18 mouse cellular contexts compared by ENCODE assay signal in the genomic region with DNA sequence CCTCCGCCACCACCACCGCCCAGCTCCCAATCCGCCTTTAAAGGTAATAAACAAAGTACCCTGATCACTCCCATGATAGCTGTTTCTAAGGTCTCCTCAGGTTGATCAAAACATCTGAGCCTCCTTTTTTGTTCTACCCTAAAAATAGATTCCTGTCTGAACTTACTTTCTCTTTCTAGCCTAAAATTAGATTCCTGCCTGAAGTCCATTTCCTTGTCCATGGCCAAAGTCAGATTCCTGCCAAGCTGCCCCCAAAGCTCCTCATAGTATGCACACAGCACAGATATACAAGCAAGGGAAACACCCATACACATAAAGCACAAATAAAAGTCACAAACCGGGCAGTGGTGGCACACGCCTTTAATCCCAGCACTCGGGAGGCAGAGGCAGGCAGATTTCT. TPM values are rescaled to one million over a fixed set of nuclear protein-coding genes. Genes with fewer than 3 reads are reported as not detected.
DNase-seq lines count a peak whose midpoint lies in the region; ATAC-seq and TF ChIP-seq lines count a peak whose summit lies in the region.
"Had no signal": no experiment of that assay in that cellular context is flagged by ENCODE, and none has a peak within 500 bp of the region (broad histone marks: within the 10 kb centered on the region; RNA-seq: fewer than 3 reads in every experiment).

No protein-coding gene starts in this region.

- TF ChIP-seq CTCF in kidney, adult 2 months (conservative IDR thresholded peaks at IDR 0.05; ENCODE audit: insufficient read depth, insufficient read length, low read depth, low read length), result no peak
- TF ChIP-seq CTCF in spleen, adult 2 months (IDR thresholded peaks at IDR 0.05; ENCODE audit: extremely low read depth, insufficient read depth, insufficient read length, insufficient replicate concordance), result no peak

- H3K9ac ChIP-seq in kidney, embryonic 15.5 days, result no peak overlapping the region
- H3K9ac ChIP-seq in forebrain, embryonic 15.5 days (replicated peaks), result no peak overlapping the region
- H3K9ac ChIP-seq: embryonic facial prominence, embryonic 13.5 days; heart, embryonic 15.5 days; limb, embryonic 12.5 days; liver, embryonic 14.5 days; lung, embryonic 15.5 days; neural tube, embryonic 12.5 days had no signal

- H3K9me3 ChIP-seq in kidney, embryonic 15.5 days (replicated peaks), result no peaks in the 10 kb centered on the region
- H3K9me3 ChIP-seq in forebrain, embryonic 15.5 days, result no peaks in the 10 kb centered on the region
- H3K9me3 ChIP-seq: embryonic facial prominence, embryonic 13.5 days; heart, embryonic 15.5 days; limb, embryonic 12.5 days; lung, embryonic 15.5 days; neural tube, embryonic 12.5 days had no signal

- H3K36me3 ChIP-seq in kidney, adult 2 months (ENCODE audit: control insufficient read depth, insufficient read depth, low read length), result no peaks in the 10 kb centered on the region
- H3K36me3 ChIP-seq in kidney, embryonic 15.5 days, result no peaks in the 10 kb centered on the region
- no peaks in the 10 kb centered on the region for H3K36me3 ChIP-seq in spleen, adult 2 months (ENCODE audit: control insufficient read depth, insufficient read depth, low read length)
- no peaks in the 10 kb centered on the region for H3K36me3 ChIP-seq in forebrain, embryonic 15.5 days
- H3K36me3 ChIP-seq: embryonic facial prominence, embryonic 13.5 days; heart, embryonic 15.5 days; limb, embryonic 12.5 days; lung, embryonic 15.5 days; neural tube, embryonic 12.5 days had no signal

- no peak for TF ChIP-seq POLR2A in kidney, adult 2 months (IDR thresholded peaks at IDR 0.05; ENCODE audit: low read depth, low read length)
- TF ChIP-seq POLR2A in spleen, adult 2 months (IDR thresholded peaks at IDR 0.05; ENCODE audit: low read depth, low read length), result no peak

- ATAC-seq in kidney, embryonic 15.5 days (replicated peaks; ENCODE audit: low FRiP score), result no peak
- no peak for ATAC-seq in forebrain, embryonic 15.5 days (replicated peaks)
- ATAC-seq: forebrain, embryonic 16.5 days had no signal

- DNase-seq in adrenal gland, postnatal 36 days, result peak; percentile 15 to 36
- DNase-seq in adrenal gland, adult 8-10 months, result no peak
- DNase-seq in kidney, adult 2 months, result peak; percentile 74
- DNase-seq in spleen, adult 2 months (ENCODE audit: low read depth in 1 of 2, low spot score in 2 of 2), result no peak
- no peak for DNase-seq in spleen, postnatal 36 days (ENCODE audit: low spot score in 2 of 2)
- DNase-seq in layer of hippocampus, postnatal 14 days (ENCODE audit: low spot score in 2 of 2), result no peak
- DNase-seq: cerebellum, postnatal 10 days; thymus, postnatal 25 days had no signal

- no peaks in the 10 kb centered on the region for H3K4me1 ChIP-seq in kidney, adult 2 months (ENCODE audit: control insufficient read depth, insufficient read depth, low read length)
- H3K4me1 ChIP-seq in kidney, embryonic 15.5 days, result peaks cover 45% of the 10 kb centered on the region
- peaks cover 36% of the 10 kb centered on the region for H3K4me1 ChIP-seq in spleen, adult 2 months (ENCODE audit: control insufficient read depth, insufficient read depth, insufficient read length)
- H3K4me1 ChIP-seq in forebrain, embryonic 15.5 days, result no peaks in the 10 kb centered on the region
- H3K4me1 ChIP-seq: neural tube, embryonic 12.5 days had no signal

- peak overlapping the region; percentile 76; the same call in 1 of the 2 replicates for H3K27ac ChIP-seq in kidney, adult 2 months (ENCODE audit: insufficient read depth, low read depth, low read length)
- no peak overlapping the region for H3K27ac ChIP-seq in kidney, embryonic 15.5 days
- H3K27ac ChIP-seq in spleen, adult 2 months (ENCODE audit: insufficient read depth, low read length), result peak overlapping the region; percentile 42; the same call in 1 of the 2 replicates
- H3K27ac ChIP-seq in forebrain, embryonic 15.5 days (replicated peaks), result no peak overlapping the region
- H3K27ac ChIP-seq: embryonic facial prominence, embryonic 13.5 days; heart, embryonic 15.5 days; limb, embryonic 12.5 days; liver, embryonic 14.5 days; lung, embryonic 15.5 days; neural tube, embryonic 12.5 days had no signal

- 82% methylated on average over 6 of the region's 6 CpGs for WGBS in kidney, adult 2 months
- WGBS in kidney, embryonic 15.5 days, result 94% methylated on average over 6 of the region's 6 CpGs
- WGBS in spleen, adult 2 months, result 81% methylated on average over 6 of the region's 6 CpGs
- 98% methylated on average over 6 of the region's 6 CpGs for WGBS in forebrain, embryonic 15.5 days

- no peak overlapping the region for H3K4me2 ChIP-seq in kidney, embryonic 15.5 days
- no peak overlapping the region for H3K4me2 ChIP-seq in forebrain, embryonic 15.5 days (replicated peaks)
- H3K4me2 ChIP-seq: embryonic facial prominence, embryonic 13.5 days; heart, embryonic 15.5 days; limb, embryonic 12.5 days; lung, embryonic 15.5 days; midbrain, embryonic 11.5 days; neural tube, embryonic 12.5 days had no signal

- H3K27me3 ChIP-seq in kidney, adult 2 months (replicated peaks; ENCODE audit: control insufficient read depth, insufficient read depth, low read length), result no peaks in the 10 kb centered on the region
- no peaks in the 10 kb centered on the region for H3K27me3 ChIP-seq in kidney, embryonic 15.5 days
- H3K27me3 ChIP-seq in spleen, adult 2 months (ENCODE audit: control insufficient read depth, insufficient read depth, low read length), result no peaks in the 10 kb centered on the region
- no peaks in the 10 kb centered on the region for H3K27me3 ChIP-seq in forebrain, embryonic 15.5 days
- H3K27me3 ChIP-seq: embryonic facial prominence, embryonic 13.5 days; heart, embryonic 15.5 days; limb, embryonic 12.5 days; lung, embryonic 15.5 days; neural tube, embryonic 12.5 days had no signal

- no peak overlapping the region for H3K4me3 ChIP-seq in kidney, adult 2 months (ENCODE audit: insufficient read depth, low read depth, low read length)
- H3K4me3 ChIP-seq in kidney, embryonic 15.5 days (replicated peaks), result no peak overlapping the region
- no peak overlapping the region for H3K4me3 ChIP-seq in spleen, adult 2 months (ENCODE audit: extremely low read depth, insufficient read depth, insufficient read length)
- no peak overlapping the region for H3K4me3 ChIP-seq in forebrain, embryonic 15.5 days
- H3K4me3 ChIP-seq: embryonic facial prominence, embryonic 13.5 days; heart, embryonic 15.5 days; limb, embryonic 12.5 days; lung, embryonic 15.5 days; neural tube, embryonic 12.5 days had no signal

RNA-seq across cellular contexts. Expression of a gene that starts 58.4 kb away (rescaled TPM):
- total RNA-seq in adrenal gland, postnatal 36 days (2021), result 10 to 100 TPM; 11.5 to 15.1 TPM
- total RNA-seq in adrenal gland, adult 8-10 months (2022), result 10 to 100 TPM; 15.2 to 18.5 (median 17.5) TPM
- 11.7 and 11.8 TPM in 2 replicates for polyA plus RNA-seq in kidney, adult 2 months (2012; rRNA removed)
- polyA plus RNA-seq in kidney, embryonic 15.5 days (2015; fragmentation: Nextera tagmentation; extraction: Ambion mirVana), result 15.4 and 16.9 TPM in 2 replicates
- 17.6 and 22.2 TPM in 2 replicates for polyA plus RNA-seq in spleen, adult 2 months (2012; rRNA removed)
- polyA plus RNA-seq in forebrain, embryonic 15.5 days (2015; fragmentation: Nextera tagmentation; extraction: Ambion mirVana), result 40.1 and 42.8 TPM in 2 replicates
- total RNA-seq in layer of hippocampus, postnatal 14 days (2021), result 10 to 100 TPM; 10.6 to 16.5 TPM

Comparison
In these comparisons a context has a peak if more than half of its experiments do, and no peak if none do; other contexts are left out.
1. DNase-seq: peak in adrenal gland, postnatal 36 days (2 of 2) and kidney, adult 2 months (single experiment); none in adrenal gland, adult 8-10 months (single experiment), spleen, adult 2 months (0 of 2), spleen, postnatal 36 days (0 of 2) and layer of hippocampus, postnatal 14 days (0 of 2).
2. H3K27ac ChIP-seq: peak in kidney, adult 2 months (single experiment) and spleen, adult 2 months (single experiment); none in kidney, embryonic 15.5 days (single experiment) and forebrain, embryonic 15.5 days (single experiment).